Mouse (Mus musculus): ENCODE results near the gene Wwox. TPM values are rescaled to one million over a fixed set of nuclear protein-coding genes. Genes with fewer than 3 reads are reported as not detected.

Gene Wwox
- polyA plus RNA-seq, 1 experiment from 2014 or later = 13.8 TPM

DNA sequence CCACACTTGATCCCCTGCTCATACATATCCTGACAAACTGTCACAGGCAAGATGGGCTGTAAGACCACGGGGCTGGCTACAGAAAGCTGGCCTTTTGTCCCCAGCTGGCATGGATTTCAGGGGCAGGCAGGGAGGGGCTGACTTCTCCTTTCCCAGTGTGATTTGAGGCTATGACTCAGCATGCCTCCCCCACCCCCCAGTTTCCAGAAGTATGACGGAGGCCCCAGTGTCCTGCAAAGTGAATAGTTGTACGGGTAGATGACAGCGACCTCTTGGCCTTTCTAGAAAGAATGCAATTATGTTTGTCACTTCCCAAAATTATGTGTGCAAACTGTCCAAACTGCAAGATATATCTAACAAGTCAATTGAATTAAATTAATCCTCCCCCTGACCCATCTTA is 830.1 kb downstream of the Wwox start:
- Histone ChIP-seq H3K36me3 (ENCODE audit: control insufficient read depth, insufficient read depth, low read length) (no peaks in the 10 kb centered on the region), H3K4me3 (ENCODE audit: low read depth, low read length) (no peak overlapping the region), H3K9me3 (ENCODE audit: control insufficient read depth, low read length) (no peaks in the 10 kb centered on the region), H3K9ac (ENCODE audit: low read length) (no peak overlapping the region), H3K4me1 (replicated peaks; ENCODE audit: control insufficient read depth, insufficient read depth, low read length) (no peaks in the 10 kb centered on the region), H3K4me2 (ENCODE audit: low read depth, low read length, severe bottlenecking) (no peak overlapping the region), H3K27me3 (ENCODE audit: control insufficient read depth, insufficient read depth, low read length) (no peaks in the 10 kb centered on the region), H3K27ac (ENCODE audit: low read depth, low read length) (no peak overlapping the region)
- ATAC-seq (replicated peaks; ENCODE audit: low FRiP score) (no peak), DNase-seq (ENCODE audit: low spot score) (no peak)
- WGBS = 64% methylated on average over 4 of the region's 4 CpGs

DNA sequence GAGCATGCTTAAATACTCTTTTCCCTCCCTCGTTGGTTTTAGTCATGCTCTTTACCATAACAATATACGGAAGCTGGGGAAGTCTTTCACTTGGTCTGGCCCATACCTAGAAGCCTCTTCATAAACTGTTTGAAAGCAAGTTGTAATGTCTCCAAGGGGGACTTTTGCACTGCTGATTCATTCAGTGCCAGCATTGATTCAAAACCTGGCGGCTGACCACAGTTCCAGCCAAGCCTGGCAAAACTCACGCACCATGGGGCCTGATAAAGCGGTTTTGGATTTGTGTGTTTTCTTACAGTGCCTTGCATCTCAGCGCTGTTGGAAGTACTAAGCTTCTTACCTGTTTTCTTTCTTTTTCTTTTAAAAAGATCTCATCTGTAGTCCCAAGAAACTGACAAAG is 834.5 kb downstream of the Wwox start:
- ATAC-seq (replicated peaks; ENCODE audit: low FRiP score) (no peak), DNase-seq (ENCODE audit: low spot score) (no peak)
- no peaks in the 10 kb centered on the region for H3K36me3 ChIP-seq (ENCODE audit: control insufficient read depth, insufficient read depth, low read length)
- H3K27me3 ChIP-seq (ENCODE audit: control insufficient read depth, insufficient read depth, low read length) = no peaks in the 10 kb centered on the region
- no peaks in the 10 kb centered on the region for H3K9me3 ChIP-seq (ENCODE audit: control insufficient read depth, low read length)
- H3K27ac ChIP-seq (ENCODE audit: low read depth, low read length) = no peak overlapping the region
- H3K4me1 ChIP-seq (replicated peaks; ENCODE audit: control insufficient read depth, insufficient read depth, low read length) = no peaks in the 10 kb centered on the region
- no peak overlapping the region for H3K9ac ChIP-seq (ENCODE audit: low read length)
- WGBS = 82% methylated on average over 6 of the region's 6 CpGs
- H3K4me3 ChIP-seq (ENCODE audit: low read depth, low read length) = no peak overlapping the region
- H3K4me2 ChIP-seq (ENCODE audit: low read depth, low read length, severe bottlenecking) = no peak overlapping the region

DNA sequence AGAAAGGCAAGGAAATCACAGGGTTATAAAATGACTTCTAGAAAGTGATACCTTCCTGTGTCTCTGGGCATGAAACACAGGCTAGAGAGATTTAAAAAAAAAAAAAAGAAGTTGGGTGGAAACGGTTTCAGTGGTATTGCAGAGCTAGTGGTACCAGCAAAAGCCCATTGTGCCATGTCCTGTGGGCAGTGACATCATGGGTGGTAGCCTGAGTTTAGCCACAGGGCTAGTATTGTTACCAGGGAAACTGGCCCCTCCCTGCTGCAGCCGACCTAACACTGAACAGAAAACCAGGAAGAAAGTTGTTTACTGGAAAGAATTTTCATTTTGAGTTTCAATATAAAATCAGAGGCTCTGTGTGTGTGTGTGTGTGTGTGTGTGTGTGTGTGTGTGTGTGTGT is 836.8 kb downstream of the Wwox start:
- Histone ChIP-seq H3K27me3 (ENCODE audit: control insufficient read depth, insufficient read depth, low read length) (no peaks in the 10 kb centered on the region), H3K36me3 (ENCODE audit: control insufficient read depth, insufficient read depth, low read length) (no peaks in the 10 kb centered on the region), H3K27ac (ENCODE audit: low read depth, low read length) (no peak overlapping the region), H3K4me3 (ENCODE audit: low read depth, low read length) (no peak overlapping the region), H3K4me1 (replicated peaks; ENCODE audit: control insufficient read depth, insufficient read depth, low read length) (no peaks in the 10 kb centered on the region), H3K4me2 (ENCODE audit: low read depth, low read length, severe bottlenecking) (no peak overlapping the region), H3K9me3 (ENCODE audit: control insufficient read depth, low read length) (no peaks in the 10 kb centered on the region), H3K9ac (ENCODE audit: low read length) (no peak overlapping the region)
- no peak for ATAC-seq (replicated peaks; ENCODE audit: low FRiP score)
- WGBS = 71% methylated on average over 2 of the region's 2 CpGs
- no peak for DNase-seq (ENCODE audit: low spot score)

DNA sequence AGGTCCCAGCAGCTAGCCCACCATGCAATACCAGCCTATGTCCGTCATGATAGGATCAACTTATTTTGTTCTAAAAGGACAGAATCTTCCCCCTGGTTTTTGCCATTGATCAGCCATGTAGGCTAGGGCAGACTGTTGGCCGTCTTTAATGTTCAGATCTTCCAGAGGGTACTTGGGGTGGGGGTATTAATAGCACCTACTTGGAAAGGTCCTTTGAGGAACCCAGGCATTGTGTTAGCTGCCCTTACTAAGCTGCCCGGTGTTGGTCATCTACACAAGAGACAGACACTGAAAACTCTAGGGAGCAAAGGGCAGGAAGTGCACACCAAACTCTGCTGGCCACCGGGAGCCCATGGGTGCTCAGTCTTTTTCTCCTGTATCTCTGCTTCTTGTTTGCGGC is 838.8 kb downstream of the Wwox start:
- 90% methylated on average over 5 of the region's 5 CpGs for WGBS
- no peak overlapping the region for H3K4me3 ChIP-seq (ENCODE audit: low read depth, low read length)
- no peaks in the 10 kb centered on the region for H3K36me3 ChIP-seq (ENCODE audit: control insufficient read depth, insufficient read depth, low read length)
- no peak overlapping the region for H3K9ac ChIP-seq (ENCODE audit: low read length)
- no peaks in the 10 kb centered on the region for H3K4me1 ChIP-seq (replicated peaks; ENCODE audit: control insufficient read depth, insufficient read depth, low read length)
- H3K4me2 ChIP-seq (ENCODE audit: low read depth, low read length, severe bottlenecking) = no peak overlapping the region
- H3K27ac ChIP-seq (ENCODE audit: low read depth, low read length) = no peak overlapping the region
- DNase-seq (ENCODE audit: low spot score) (no peak), ATAC-seq (replicated peaks; ENCODE audit: low FRiP score) (no peak)
- H3K9me3 ChIP-seq (ENCODE audit: control insufficient read depth, low read length) = no peaks in the 10 kb centered on the region
- no peaks in the 10 kb centered on the region for H3K27me3 ChIP-seq (ENCODE audit: control insufficient read depth, insufficient read depth, low read length)

DNA sequence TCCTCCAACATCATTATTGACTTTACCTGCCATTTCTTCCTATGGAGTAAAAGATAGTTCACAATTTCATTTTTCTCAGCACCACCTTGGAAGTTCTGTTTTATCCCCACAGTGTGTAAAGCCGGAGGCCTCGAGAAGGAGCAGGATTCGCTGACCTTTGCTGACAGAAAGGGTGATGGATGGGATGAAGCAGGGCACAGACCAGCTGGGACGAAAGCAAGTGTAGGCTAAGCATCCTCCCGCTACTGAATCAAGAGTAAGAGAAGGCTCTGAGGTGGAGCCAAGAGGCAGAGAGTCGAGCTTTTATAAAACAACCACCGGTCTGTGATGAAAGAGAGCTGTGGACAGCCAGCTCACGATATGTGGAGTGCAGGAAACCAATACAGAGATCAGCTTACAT is 850.8 kb downstream of the Wwox start:
- Histone ChIP-seq H3K9me3 (ENCODE audit: control insufficient read depth, low read length) (no peaks in the 10 kb centered on the region), H3K27ac (ENCODE audit: low read depth, low read length) (no peak overlapping the region), H3K4me3 (ENCODE audit: low read depth, low read length) (no peak overlapping the region), H3K36me3 (ENCODE audit: control insufficient read depth, insufficient read depth, low read length) (no peaks in the 10 kb centered on the region), H3K4me1 (replicated peaks; ENCODE audit: control insufficient read depth, insufficient read depth, low read length) (no peaks in the 10 kb centered on the region), H3K4me2 (ENCODE audit: low read depth, low read length, severe bottlenecking) (no peak overlapping the region), H3K27me3 (ENCODE audit: control insufficient read depth, insufficient read depth, low read length) (no peaks in the 10 kb centered on the region), H3K9ac (ENCODE audit: low read length) (no peak overlapping the region)
- ATAC-seq (replicated peaks; ENCODE audit: low FRiP score) = no peak
- peak; percentile 27 for DNase-seq (ENCODE audit: low spot score)
- 86% methylated on average over 8 of the region's 8 CpGs for WGBS

DNA sequence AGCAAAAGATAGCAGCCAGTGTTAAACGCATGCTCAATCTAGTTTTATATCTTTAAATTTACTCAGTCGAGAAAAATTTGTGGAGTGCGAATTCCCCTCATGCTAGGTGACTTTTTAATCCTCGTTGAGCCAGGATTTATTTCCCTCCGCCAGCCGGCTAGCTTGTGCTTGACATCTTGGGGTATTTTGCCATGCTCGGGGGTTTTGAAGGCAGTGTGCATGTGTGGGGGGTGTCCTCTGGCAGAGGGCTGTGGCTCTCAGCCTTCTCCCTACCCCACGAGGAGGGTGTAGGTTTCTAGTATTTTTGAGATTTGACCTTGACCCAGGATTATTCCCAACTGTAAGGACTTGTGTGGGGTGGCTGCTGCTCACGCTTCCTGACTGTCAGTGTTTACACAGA is 857.3 kb downstream of the Wwox start:
- Histone ChIP-seq H3K36me3 (ENCODE audit: control insufficient read depth, insufficient read depth, low read length) (no peaks in the 10 kb centered on the region), H3K4me3 (ENCODE audit: low read depth, low read length) (no peak overlapping the region), H3K4me1 (replicated peaks; ENCODE audit: control insufficient read depth, insufficient read depth, low read length) (no peaks in the 10 kb centered on the region), H3K27ac (ENCODE audit: low read depth, low read length) (no peak overlapping the region), H3K9me3 (ENCODE audit: control insufficient read depth, low read length) (no peaks in the 10 kb centered on the region), H3K27me3 (ENCODE audit: control insufficient read depth, insufficient read depth, low read length) (no peaks in the 10 kb centered on the region), H3K9ac (ENCODE audit: low read length) (no peak overlapping the region), H3K4me2 (ENCODE audit: low read depth, low read length, severe bottlenecking) (no peak overlapping the region)
- WGBS = 65% methylated on average over 9 of the region's 9 CpGs
- no peak for ATAC-seq (replicated peaks; ENCODE audit: low FRiP score)
- peak; percentile 42 for DNase-seq (ENCODE audit: low spot score)

DNA sequence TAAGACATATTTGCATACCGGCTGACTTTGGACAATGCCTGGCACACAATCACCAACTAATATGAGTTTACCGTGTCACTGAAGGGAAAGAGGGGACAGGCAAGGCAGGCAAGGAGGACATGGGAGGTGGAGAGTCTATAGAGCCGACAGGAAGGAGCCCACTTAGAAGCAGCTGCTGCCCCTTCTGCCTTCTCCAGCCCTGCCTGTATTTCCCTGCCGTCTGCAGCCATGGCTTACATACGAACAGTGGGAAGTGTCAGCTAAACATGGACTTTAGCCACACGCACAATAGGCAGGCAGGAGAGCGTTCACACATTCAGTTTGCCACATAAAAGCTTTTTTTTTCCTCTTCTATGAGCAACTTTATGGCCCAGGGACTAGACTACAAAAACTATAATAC is 863.0 kb downstream of the Wwox start:
- Histone ChIP-seq H3K4me2 (ENCODE audit: low read depth, low read length, severe bottlenecking) (no peak overlapping the region), H3K4me3 (ENCODE audit: low read depth, low read length) (no peak overlapping the region), H3K27me3 (ENCODE audit: control insufficient read depth, insufficient read depth, low read length) (no peaks in the 10 kb centered on the region), H3K9ac (ENCODE audit: low read length) (no peak overlapping the region), H3K27ac (ENCODE audit: low read depth, low read length) (no peak overlapping the region), H3K36me3 (ENCODE audit: control insufficient read depth, insufficient read depth, low read length) (no peaks in the 10 kb centered on the region), H3K9me3 (ENCODE audit: control insufficient read depth, low read length) (no peaks in the 10 kb centered on the region), H3K4me1 (replicated peaks; ENCODE audit: control insufficient read depth, insufficient read depth, low read length) (no peaks in the 10 kb centered on the region)
- DNase-seq (ENCODE audit: low spot score) = peak; percentile 45
- ATAC-seq (replicated peaks; ENCODE audit: low FRiP score) = no peak
- WGBS = 36% methylated on average over 7 of the region's 7 CpGs

DNA sequence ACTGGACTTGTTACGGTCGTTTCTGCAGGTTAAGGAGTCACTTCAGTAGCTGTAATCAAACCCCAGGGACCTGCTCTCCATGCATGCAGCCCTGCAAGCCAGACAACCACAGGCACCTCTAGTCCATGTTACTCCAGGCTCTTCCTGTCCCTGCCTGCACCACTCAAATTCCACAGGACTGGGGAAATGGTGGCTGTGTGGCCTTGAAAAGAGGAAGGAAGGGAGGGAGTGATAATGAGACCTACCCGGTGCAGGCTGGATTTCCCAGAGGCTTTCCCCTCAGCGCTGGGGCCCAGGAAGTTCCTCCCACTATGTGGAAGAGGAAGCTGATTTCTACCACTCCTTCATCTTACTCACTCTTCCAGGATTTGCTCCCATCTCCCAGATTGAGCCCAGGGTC is 868.0 kb downstream of the Wwox start:
- no peak overlapping the region for H3K4me3 ChIP-seq (ENCODE audit: low read depth, low read length)
- H3K4me1 ChIP-seq (replicated peaks; ENCODE audit: control insufficient read depth, insufficient read depth, low read length) = no peaks in the 10 kb centered on the region
- no peak overlapping the region for H3K9ac ChIP-seq (ENCODE audit: low read length)
- no peaks in the 10 kb centered on the region for H3K9me3 ChIP-seq (ENCODE audit: control insufficient read depth, low read length)
- ATAC-seq (replicated peaks; ENCODE audit: low FRiP score) (no peak), DNase-seq (ENCODE audit: low spot score) (no peak)
- H3K27ac ChIP-seq (ENCODE audit: low read depth, low read length) = no peak overlapping the region
- no peaks in the 10 kb centered on the region for H3K36me3 ChIP-seq (ENCODE audit: control insufficient read depth, insufficient read depth, low read length)
- WGBS = 65% methylated on average over 4 of the region's 4 CpGs
- no peak overlapping the region for H3K4me2 ChIP-seq (ENCODE audit: low read depth, low read length, severe bottlenecking)
- H3K27me3 ChIP-seq (ENCODE audit: control insufficient read depth, insufficient read depth, low read length) = no peaks in the 10 kb centered on the region

DNA sequence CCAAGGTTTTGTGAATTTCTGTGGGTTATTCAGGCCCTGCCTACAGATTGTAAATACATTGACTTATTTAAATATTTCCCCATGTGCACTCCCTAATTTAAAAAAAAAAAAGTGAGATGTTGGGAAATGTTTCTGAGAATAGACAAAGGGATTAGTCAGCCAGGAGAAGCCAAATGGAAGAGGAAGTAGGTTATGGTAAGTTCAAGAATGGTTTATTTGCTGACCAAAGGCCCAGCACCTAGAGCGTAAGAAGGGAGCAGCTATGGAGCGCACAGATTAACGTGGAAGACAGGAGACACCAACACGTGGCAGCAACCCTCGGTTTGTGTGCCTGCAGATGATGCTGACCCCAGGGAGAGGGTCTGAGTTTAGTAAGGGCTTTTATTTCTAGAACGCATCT is 871.5 kb downstream of the Wwox start:
- H3K4me3 ChIP-seq (ENCODE audit: low read depth, low read length) = no peak overlapping the region
- H3K36me3 ChIP-seq (ENCODE audit: control insufficient read depth, insufficient read depth, low read length) = no peaks in the 10 kb centered on the region
- H3K4me2 ChIP-seq (ENCODE audit: low read depth, low read length, severe bottlenecking) = no peak overlapping the region
- no peaks in the 10 kb centered on the region for H3K9me3 ChIP-seq (ENCODE audit: control insufficient read depth, low read length)
- no peak overlapping the region for H3K27ac ChIP-seq (ENCODE audit: low read depth, low read length)
- no peaks in the 10 kb centered on the region for H3K27me3 ChIP-seq (ENCODE audit: control insufficient read depth, insufficient read depth, low read length)
- no peaks in the 10 kb centered on the region for H3K4me1 ChIP-seq (replicated peaks; ENCODE audit: control insufficient read depth, insufficient read depth, low read length)
- DNase-seq (ENCODE audit: low spot score) (no peak), ATAC-seq (replicated peaks; ENCODE audit: low FRiP score) (no peak)
- 91% methylated on average over 6 of the region's 6 CpGs for WGBS
- no peak overlapping the region for H3K9ac ChIP-seq (ENCODE audit: low read length)
